Mouse (Mus musculus) spleen, postnatal 36 days (tissue): ENCODE results near the gene Plxdc1.

Experiments used
- DNase-seq, 2 experiments: peaks; one replicate each; pipeline ENCODE4 v3.0.0; 2022; ENCODE audit warnings: low spot score in 2 of 2, mixed read lengths in 1 of 2

The Plxdc1 gene

GRCm38 (mm10) chr11:97915974-97916503 lies 70.2 kb downstream of the Plxdc1 start:
- DNase-seq, result no peak

DNA sequence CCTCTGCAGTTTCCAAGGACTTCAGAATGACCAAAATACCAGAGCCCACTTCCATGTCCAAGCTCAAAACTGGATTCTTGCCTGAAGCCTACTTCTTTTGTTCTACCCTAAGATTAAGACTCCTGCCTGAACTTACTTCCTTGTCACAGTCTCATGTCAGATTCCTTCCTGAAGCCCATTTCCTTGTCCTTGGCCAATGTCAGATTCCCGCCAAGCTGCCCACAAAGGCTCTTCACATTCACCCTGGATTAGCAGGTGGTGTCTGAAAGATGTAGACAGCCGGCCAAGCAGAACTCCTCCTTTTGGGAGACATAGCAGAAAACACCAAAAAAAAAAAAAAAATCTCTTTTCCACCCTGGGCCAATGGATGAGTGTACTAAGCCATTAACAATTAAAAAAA lies 70.8 kb downstream of the Plxdc1 start:
- no peak for DNase-seq

GRCm38 (mm10) chr11:97913111-97913510 lies 73.1 kb downstream of the Plxdc1 start:
- no peak for DNase-seq

- no peak for DNase-seq
Observed at GRCm38 (mm10) chr11:97908634-97909348, 77.5 kb downstream of the Plxdc1 start.

DNA sequence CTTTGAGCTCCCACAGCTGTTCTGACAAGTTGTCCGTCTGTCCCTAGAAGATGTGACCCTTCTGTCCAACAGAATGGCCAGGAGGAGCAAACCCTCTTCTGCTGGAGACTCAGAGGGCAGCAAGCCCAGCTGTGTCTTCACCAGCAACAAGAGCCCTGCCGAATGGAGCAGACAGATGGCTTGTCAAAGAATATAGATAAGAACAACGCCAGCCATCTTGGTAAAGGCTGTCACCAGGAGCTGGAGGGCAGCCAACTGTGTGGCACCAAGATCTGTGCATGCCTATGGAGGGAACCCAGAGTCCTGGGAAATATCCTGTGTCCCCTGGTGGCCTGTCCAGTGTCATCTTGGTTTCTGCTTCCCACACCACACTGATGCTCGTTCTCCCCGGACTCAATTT lies 78.3 kb downstream of the Plxdc1 start:
- DNase-seq, result no peak

DNA sequence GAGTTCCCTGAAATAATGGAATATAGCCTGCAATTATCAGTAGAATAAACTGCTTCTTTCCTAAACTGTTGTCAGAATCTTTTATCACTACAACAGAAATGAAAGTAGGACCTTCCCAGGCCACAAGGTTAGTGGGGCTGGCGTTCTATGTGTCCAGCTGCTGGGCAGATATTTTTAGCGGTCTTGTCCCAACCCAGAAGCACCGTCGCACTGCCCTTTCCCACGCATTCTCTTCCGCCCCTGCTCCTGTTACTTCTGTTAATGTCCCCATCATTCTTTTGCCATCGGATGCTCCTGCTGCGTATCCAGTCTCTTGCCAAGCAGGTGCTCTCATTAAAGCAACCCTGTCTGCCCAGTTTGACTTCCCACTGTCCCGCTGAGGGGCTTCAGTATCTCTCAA lies 79.3 kb downstream of the Plxdc1 start:
- no peak for DNase-seq

GRCm38 (mm10) chr11:97905941-97906340 lies 80.3 kb downstream of the Plxdc1 start:
- DNase-seq, result no peak

- DNase-seq, result no peak
Observed at GRCm38 (mm10) chr11:97905540-97905939, 80.7 kb downstream of the Plxdc1 start.

DNA sequence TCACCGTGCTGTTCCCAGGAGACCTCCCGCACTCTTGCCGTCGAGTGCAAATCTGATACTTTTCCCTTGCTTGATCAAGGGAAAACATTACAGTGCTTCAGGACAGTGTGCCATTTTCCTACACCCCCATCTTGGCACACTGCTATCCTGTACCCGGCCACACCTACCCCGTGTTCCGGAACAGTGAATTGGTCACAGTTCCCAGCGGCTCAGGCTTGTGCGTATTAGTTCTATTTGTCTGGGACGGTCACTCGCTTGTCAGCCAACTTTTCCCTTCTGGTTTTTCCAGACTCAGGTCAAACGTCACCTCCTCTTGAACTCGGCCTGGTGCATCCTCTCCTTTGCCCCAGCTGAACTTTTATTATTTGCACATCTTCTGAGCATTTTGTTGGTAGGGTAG lies 81.4 kb downstream of the Plxdc1 start:
- DNase-seq, result no peak

- no peak for DNase-seq
Observed at GRCm38 (mm10) chr11:97901806-97902205, 84.4 kb downstream of the Plxdc1 start.

DNA sequence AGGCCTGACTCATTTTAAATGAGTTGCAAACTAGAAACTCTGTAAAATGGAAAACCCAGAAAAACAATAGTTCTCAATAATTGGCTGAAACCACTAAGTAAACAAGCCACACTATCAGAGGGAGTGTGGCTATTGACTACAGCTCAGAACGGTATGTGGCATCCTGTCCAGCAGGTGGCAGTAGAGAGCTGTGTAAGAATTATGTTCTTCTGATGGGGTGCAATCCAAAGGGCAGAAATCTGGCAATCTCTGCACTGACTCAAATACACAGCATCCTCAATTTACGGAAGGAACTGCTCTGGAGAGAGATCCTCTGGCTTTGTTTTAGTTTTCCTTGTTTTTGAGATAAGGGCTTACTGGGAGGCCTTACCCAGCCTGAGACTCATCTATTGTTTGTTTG lies 86.4 kb downstream of the Plxdc1 start:
- DNase-seq, result peak; percentile 68 to 77

- no peak for DNase-seq
Observed at GRCm38 (mm10) chr11:97897568-97898185, 88.6 kb downstream of the Plxdc1 start.

DNA sequence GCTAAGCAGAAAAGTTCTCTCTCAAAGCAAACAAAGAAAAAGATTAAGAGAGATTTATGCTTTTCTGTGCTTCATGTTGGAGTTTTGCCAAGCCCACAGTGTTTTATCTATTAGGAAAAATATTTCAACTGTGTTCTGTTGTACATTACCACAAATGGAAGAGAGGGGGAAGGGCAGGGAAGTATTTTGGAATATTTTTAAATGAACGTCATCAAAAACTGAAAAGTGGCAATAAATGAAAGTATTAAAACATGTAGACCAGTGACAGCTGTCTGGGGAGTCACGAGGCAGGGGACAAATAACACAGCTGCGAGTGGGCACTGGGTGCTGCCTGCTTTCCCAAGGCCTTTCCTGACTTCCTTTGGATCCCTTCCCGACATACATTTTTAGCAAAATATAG lies 89.6 kb downstream of the Plxdc1 start:
- no peak for DNase-seq

GRCm38 (mm10) chr11:97891821-97892220 lies 94.4 kb downstream of the Plxdc1 start:
- no peak for DNase-seq

DNA sequence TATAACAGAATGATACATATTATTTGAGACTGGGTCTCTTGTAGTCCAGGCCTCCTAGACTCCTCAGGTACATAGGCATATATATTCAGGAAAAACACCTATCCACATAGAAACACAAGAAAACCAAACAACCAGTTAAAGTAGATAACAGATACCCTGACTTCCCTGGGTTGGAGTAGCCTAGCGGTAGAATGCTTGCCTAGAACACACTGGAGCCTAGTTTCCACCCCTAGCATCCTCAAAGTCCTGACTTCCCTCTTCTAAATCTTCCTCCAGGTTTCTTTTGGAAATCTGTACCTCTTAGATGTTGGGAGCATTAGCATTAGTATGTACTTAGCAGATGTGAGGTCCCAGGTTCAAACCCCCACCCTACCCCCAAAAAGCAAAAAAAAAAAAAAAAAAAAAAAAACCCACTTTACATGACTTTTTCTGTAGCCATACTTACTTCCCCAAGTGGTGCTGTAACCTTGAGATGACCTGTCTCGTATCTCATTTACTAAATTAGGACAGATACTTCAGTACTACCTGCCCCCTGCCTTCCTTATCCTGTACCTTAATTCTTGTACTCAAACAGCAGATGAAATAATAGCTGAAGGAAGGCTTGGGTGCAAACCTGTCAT lies 100.8 kb downstream of the Plxdc1 start:
- no peak for DNase-seq

GRCm38 (mm10) chr11:97884601-97885185 lies 101.6 kb downstream of the Plxdc1 start:
- no peak for DNase-seq

GRCm38 (mm10) chr11:97883918-97884600 lies 102.2 kb downstream of the Plxdc1 start, which contains the start of gene Fbxo47:
Gene Fbxo47 (minus strand): TSS chr11:97884154.
- peak; percentile 96 to 98 for DNase-seq

- peak; percentile 87 to 89 for DNase-seq
Observed at GRCm38 (mm10) chr11:97883542-97883917, 102.7 kb downstream of the Plxdc1 start.

DNA sequence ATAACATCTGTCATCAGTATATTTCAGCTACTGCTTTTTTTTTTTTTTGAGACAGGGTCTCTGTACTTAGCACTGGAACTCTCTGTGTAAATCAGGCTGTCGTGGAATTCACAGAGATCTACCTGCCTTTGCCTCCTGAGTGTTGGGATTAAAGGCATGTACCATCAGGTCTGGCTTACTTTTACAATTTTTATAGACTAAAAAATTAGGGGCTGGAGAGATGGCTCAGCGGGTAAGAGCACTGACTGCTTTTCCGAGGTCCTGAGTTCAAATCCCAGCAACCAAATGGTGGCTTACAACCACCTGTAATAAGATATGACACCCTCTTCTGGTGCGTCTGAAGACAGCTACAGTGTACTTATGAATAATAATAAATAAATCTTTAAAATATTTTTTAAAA lies 105.9 kb downstream of the Plxdc1 start:
- no peak for DNase-seq

GRCm38 (mm10) chr11:97877341-97877740 lies 108.9 kb downstream of the Plxdc1 start:
- no peak for DNase-seq

DNA sequence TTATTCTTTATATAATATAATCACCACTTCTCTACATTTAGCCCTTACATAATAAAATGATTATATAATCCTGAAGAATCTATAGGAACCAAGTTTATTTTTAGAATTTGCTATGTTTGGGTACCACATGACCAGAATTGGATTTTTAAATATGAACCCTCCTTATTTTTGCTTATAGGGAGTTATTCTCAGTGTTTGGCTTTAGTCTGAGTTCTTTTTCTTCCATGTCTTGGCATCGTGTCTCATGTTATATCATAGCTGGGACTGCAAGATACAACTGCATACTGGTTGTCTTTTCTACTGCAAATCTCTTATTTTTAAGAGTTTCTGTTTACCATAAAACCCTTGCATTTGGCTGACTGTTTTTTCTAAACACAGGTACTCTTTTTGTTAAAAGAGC lies 111.8 kb downstream of the Plxdc1 start:
- DNase-seq, result no peak
